42 mouse cellular contexts compared by ENCODE assay signal in genomic region chr11:96130606-96131005, GRCm38 (mm10). TPM values are rescaled to one million over a fixed set of nuclear protein-coding genes. Genes with fewer than 3 reads are reported as not detected.
DNase-seq lines count a peak whose midpoint lies in the region; ATAC-seq and TF ChIP-seq lines count a peak whose summit lies in the region.
"Had no signal": no experiment of that assay in that cellular context is flagged by ENCODE, and none has a peak within 500 bp of the region (broad histone marks: within the 10 kb centered on the region; RNA-seq: fewer than 3 reads in every experiment).

No protein-coding gene starts in this region.

- H3K4me1 ChIP-seq in E14TG2a.4 (replicated peaks; ENCODE audit: low read depth, low read length), result peaks cover 86% of the 10 kb centered on the region
- peaks cover 2% of the 10 kb centered on the region; the same call in 1 of the 2 replicates for H3K4me1 ChIP-seq in intestine, embryonic 15.5 days (replicated peaks)
- H3K4me1 ChIP-seq in stomach, embryonic 16.5 days (ENCODE audit: control insufficient read depth, insufficient read depth, low read length), result peaks cover 8% of the 10 kb centered on the region; the same call in 1 of the 2 replicates
- H3K4me1 ChIP-seq in embryonic facial prominence, embryonic 10.5 days, result peaks cover 17% of the 10 kb centered on the region
- no peaks in the 10 kb centered on the region for H3K4me1 ChIP-seq in hindbrain, embryonic 11.5 days (replicated peaks; ENCODE audit: control insufficient read depth, insufficient read depth, low read length)

- 33% methylated on average over 10 of the region's 10 CpGs for WGBS in intestine, embryonic 15.5 days
- 31% methylated on average over 10 of the region's 10 CpGs for WGBS in stomach, embryonic 16.5 days
- 52% methylated on average over 10 of the region's 10 CpGs for WGBS in embryonic facial prominence, embryonic 10.5 days
- 67% methylated on average over 10 of the region's 10 CpGs for WGBS in hindbrain, embryonic 11.5 days

- no peak overlapping the region for H3K4me2 ChIP-seq in intestine, embryonic 15.5 days (replicated peaks)
- H3K4me2 ChIP-seq in stomach, embryonic 16.5 days (ENCODE audit: low read depth, low read length), result no peak overlapping the region
- H3K4me2 ChIP-seq in hindbrain, embryonic 11.5 days (replicated peaks; ENCODE audit: low read depth, low read length), result no peak overlapping the region
- H3K4me2 ChIP-seq: forebrain, embryonic 12.5 days; heart, embryonic 15.5 days; hindbrain, embryonic 14.5 days had no signal

- ATAC-seq in intestine, embryonic 15.5 days, result peak; percentile 69
- ATAC-seq in stomach, embryonic 16.5 days (ENCODE audit: insufficient read depth, low FRiP score), result peak; percentile 79
- ATAC-seq in hindbrain, embryonic 11.5 days (ENCODE audit: low FRiP score), result no peak
- ATAC-seq: activated CD4-positive, CD25-positive, alpha-beta regulatory T cell, adult 4 months; forebrain, postnatal 0 days; Patski had no signal

- H3K4me3 ChIP-seq in E14TG2a.4 (replicated peaks; ENCODE audit: low read length), result peak overlapping the region; percentile 17; the same call in 1 of the 2 replicates
- H3K4me3 ChIP-seq in intestine, embryonic 15.5 days (replicated peaks), result no peak overlapping the region
- H3K4me3 ChIP-seq in stomach, embryonic 16.5 days (replicated peaks; ENCODE audit: low read length), result no peak overlapping the region
- no peak overlapping the region for H3K4me3 ChIP-seq in embryonic facial prominence, embryonic 10.5 days
- H3K4me3 ChIP-seq in hindbrain, embryonic 11.5 days (ENCODE audit: low read depth, low read length), result no peak overlapping the region
- H3K4me3 ChIP-seq: erythroblast, embryonic 14.5 days; forebrain, embryonic 12.5 days; heart, embryonic 10.5 days; heart, embryonic 15.5 days had no signal

- H3K36me3 ChIP-seq in E14TG2a.4 (ENCODE audit: insufficient read depth, low read length), result no peaks in the 10 kb centered on the region
- H3K36me3 ChIP-seq in intestine, embryonic 15.5 days, result no peaks in the 10 kb centered on the region
- H3K36me3 ChIP-seq in stomach, embryonic 16.5 days (ENCODE audit: control insufficient read depth, insufficient read depth, low read length), result no peaks in the 10 kb centered on the region
- no peaks in the 10 kb centered on the region for H3K36me3 ChIP-seq in embryonic facial prominence, embryonic 10.5 days (replicated peaks)
- H3K36me3 ChIP-seq in hindbrain, embryonic 11.5 days (ENCODE audit: control insufficient read depth, insufficient read depth, low read length), result no peaks in the 10 kb centered on the region
- H3K36me3 ChIP-seq: forebrain, embryonic 12.5 days; G1E; heart, embryonic 10.5 days; heart, embryonic 15.5 days had no signal

- peak; percentile 73 for DNase-seq in R1 (ENCODE audit: low read depth, low spot score)
- no peak for DNase-seq in gastrocnemius, adult 8-10 months (ENCODE audit: low spot score in 2 of 2)
- no peak for DNase-seq in embryonic facial prominence, embryonic 10.5 days (ENCODE audit: low spot score)
- no peak for DNase-seq in layer of hippocampus, postnatal 10 days (ENCODE audit: low spot score in 2 of 2)
- no peak for DNase-seq in hindbrain, embryonic 11.5 days (ENCODE audit: low spot score)
- DNase-seq: adrenal gland, postnatal 10 days; cerebellum, adult 11-12 months; cerebellum, adult 9-11 months; embryo, embryonic 11 days; forebrain, postnatal 0 days; gastrocnemius, postnatal 25 days; heart, adult 11 months; heart, postnatal 36 days; kidney, adult 8-10 months; kidney, postnatal 4 days; layer of hippocampus, postnatal 36 days; liver; lung, adult 2 months; lung, postnatal 10 days; midbrain, embryonic 14.5 days; retina, postnatal 1 day; right cerebral cortex, postnatal 14 days; thymus, postnatal 4 days had no signal

- no peak overlapping the region for H3K9ac ChIP-seq in intestine, embryonic 15.5 days
- no peak overlapping the region for H3K9ac ChIP-seq in stomach, embryonic 16.5 days (ENCODE audit: low read length)
- no peak overlapping the region for H3K9ac ChIP-seq in hindbrain, embryonic 11.5 days (ENCODE audit: low read depth, low read length)
- H3K9ac ChIP-seq: forebrain, embryonic 12.5 days; forebrain, postnatal 0 days; heart, embryonic 15.5 days; hindbrain, embryonic 14.5 days; liver, embryonic 14.5 days had no signal

- H3K27me3 ChIP-seq in E14TG2a.4 (ENCODE audit: insufficient read depth, low read length), result peaks cover 5% of the 10 kb centered on the region; the same call in 1 of the 2 replicates
- H3K27me3 ChIP-seq in intestine, embryonic 15.5 days (replicated peaks), result 0 out of 2 replicates have a peak, but pooled peaks cover 6% of the 10 kb centered on the region
- 0 out of 2 replicates have a peak, but pooled peaks cover 3% of the 10 kb centered on the region for H3K27me3 ChIP-seq in stomach, embryonic 16.5 days (ENCODE audit: control insufficient read depth, insufficient read depth, low read length)
- peaks cover 49% of the 10 kb centered on the region for H3K27me3 ChIP-seq in embryonic facial prominence, embryonic 10.5 days (replicated peaks; ENCODE audit: low read depth, poor library complexity, severe bottlenecking)
- H3K27me3 ChIP-seq in hindbrain, embryonic 11.5 days (ENCODE audit: control insufficient read depth, insufficient read depth, low read length), result peaks cover 6% of the 10 kb centered on the region
- H3K27me3 ChIP-seq: Patski had no signal

- no peak for TF ChIP-seq CTCF in E14TG2a.4 (conservative IDR thresholded peaks at IDR 0.05; ENCODE audit: low read length)

- H3K9me3 ChIP-seq in E14TG2a.4 (ENCODE audit: low read length), result no peaks in the 10 kb centered on the region
- H3K9me3 ChIP-seq in intestine, embryonic 15.5 days, result no peaks in the 10 kb centered on the region
- no peaks in the 10 kb centered on the region for H3K9me3 ChIP-seq in stomach, embryonic 16.5 days (replicated peaks; ENCODE audit: control insufficient read depth, low read length)
- no peaks in the 10 kb centered on the region for H3K9me3 ChIP-seq in embryonic facial prominence, embryonic 10.5 days
- H3K9me3 ChIP-seq in hindbrain, embryonic 11.5 days (ENCODE audit: control insufficient read depth, low read length), result no peaks in the 10 kb centered on the region
- H3K9me3 ChIP-seq: forebrain, embryonic 12.5 days; G1E; heart, embryonic 10.5 days; heart, embryonic 15.5 days had no signal

- peak overlapping the region; percentile 54; the same call in 1 of the 2 replicates for H3K27ac ChIP-seq in intestine, embryonic 15.5 days
- H3K27ac ChIP-seq in stomach, embryonic 16.5 days (ENCODE audit: low read length), result peak overlapping the region; percentile 88
- no peak overlapping the region for H3K27ac ChIP-seq in embryonic facial prominence, embryonic 10.5 days (replicated peaks)
- H3K27ac ChIP-seq in hindbrain, embryonic 11.5 days (ENCODE audit: low read depth, low read length), result no peak overlapping the region
- H3K27ac ChIP-seq: forebrain, embryonic 12.5 days; heart, embryonic 10.5 days; heart, embryonic 15.5 days; hindbrain, embryonic 14.5 days; kidney, postnatal 0 days; liver, embryonic 14.5 days; macrophage had no signal

RNA-seq across cellular contexts. Expression of gene Ttll6, which starts 3.0 kb away (rescaled TPM):
- 0.37 and 0.40 TPM in 2 replicates for polyA plus RNA-seq in intestine, embryonic 15.5 days (2015; fragmentation: Nextera tagmentation; extraction: Ambion mirVana)
- polyA plus RNA-seq in stomach, embryonic 16.5 days (2015; fragmentation: Nextera tagmentation; extraction: Ambion mirVana), result 0.21 and 0.58 TPM in 2 replicates
- not detected for total RNA-seq in gastrocnemius, adult 8-10 months (2022)
- not detected in 2 replicates for polyA plus RNA-seq in embryonic facial prominence, embryonic 10.5 days (2016; fragmentation: Nextera tagmentation; extraction: Ambion mirVana)
- total RNA-seq in layer of hippocampus, postnatal 10 days (2021), result under 1 TPM; 0.42 to 0.55 TPM
- polyA plus RNA-seq in hindbrain, embryonic 11.5 days (2014; fragmentation: Nextera tagmentation; extraction: Ambion mirVana), result 0.07 and 0.12 TPM in 2 replicates
- total RNA-seq: adrenal gland, postnatal 10 days; G1E; gastrocnemius, postnatal 25 days; heart, postnatal 36 days; megakaryocyte-erythroid progenitor cell, adult 5-6 weeks; monocyte, adult 5-6 weeks had no signal
- polyA plus RNA-seq: erythroblast, embryonic 14.5 days; G1E; heart, embryonic 10.5 days; liver, embryonic 14.5 days; macrophage; midbrain, embryonic 14.5 days; small intestine, adult 2 months had no signal

RNA-seq across cellular contexts. Expression of gene Calcoco2, which starts 18.8 kb away (rescaled TPM):
- polyA plus RNA-seq in intestine, embryonic 15.5 days (2015; fragmentation: Nextera tagmentation; extraction: Ambion mirVana), result not detected in 2 replicates
- polyA plus RNA-seq in stomach, embryonic 16.5 days (2015; fragmentation: Nextera tagmentation; extraction: Ambion mirVana), result 0.25 TPM in 1 of 2 replicates, not detected in the other
- total RNA-seq in gastrocnemius, adult 8-10 months (2022), result not detected
- not detected in 2 replicates for polyA plus RNA-seq in embryonic facial prominence, embryonic 10.5 days (2016; fragmentation: Nextera tagmentation; extraction: Ambion mirVana)
- total RNA-seq in layer of hippocampus, postnatal 10 days (2021), result not detected
- 0.17 TPM in 1 of 2 replicates, not detected in the other for polyA plus RNA-seq in hindbrain, embryonic 11.5 days (2014; fragmentation: Nextera tagmentation; extraction: Ambion mirVana)
- total RNA-seq: adrenal gland, postnatal 10 days; forebrain, postnatal 0 days; G1E; gastrocnemius, postnatal 25 days; heart, postnatal 36 days; layer of hippocampus, postnatal 36 days; megakaryocyte-erythroid progenitor cell, adult 5-6 weeks; monocyte, adult 5-6 weeks had no signal
- polyA plus RNA-seq: activated CD4-positive, CD25-positive, alpha-beta regulatory T cell, adult 4 months; erythroblast, embryonic 14.5 days; forebrain, embryonic 12.5 days; G1E; heart, embryonic 15.5 days; hindbrain, embryonic 14.5 days; kidney, postnatal 0 days; limb, embryonic 11.5 days; liver, embryonic 14.5 days; macrophage; midbrain, embryonic 14.5 days; neural tube, embryonic 14.5 days; Patski; small intestine, adult 2 months had no signal

RNA-seq across cellular contexts. Expression of gene Atp5g1, which starts 55.1 kb away (rescaled TPM):
- polyA plus RNA-seq in intestine, embryonic 15.5 days (2015; fragmentation: Nextera tagmentation; extraction: Ambion mirVana), result 930 and 1,145 TPM in 2 replicates
- polyA plus RNA-seq in stomach, embryonic 16.5 days (2015; fragmentation: Nextera tagmentation; extraction: Ambion mirVana), result 693 and 716 TPM in 2 replicates
- 1,000 to 10,000 TPM; 1,235 to 1,416 (median 1,336) TPM for total RNA-seq in gastrocnemius, adult 8-10 months (2022)
- 596 and 634 TPM in 2 replicates for polyA plus RNA-seq in embryonic facial prominence, embryonic 10.5 days (2016; fragmentation: Nextera tagmentation; extraction: Ambion mirVana)
- 100 to 1,000 TPM; 583 to 624 TPM for total RNA-seq in layer of hippocampus, postnatal 10 days (2021)
- 474 and 485 TPM in 2 replicates for polyA plus RNA-seq in hindbrain, embryonic 11.5 days (2014; fragmentation: Nextera tagmentation; extraction: Ambion mirVana)

Comparison
In these comparisons a context has a peak if more than half of its experiments do, and no peak if none do; other contexts are left out.
1. H3K27ac ChIP-seq: peak in intestine, embryonic 15.5 days (single experiment) and stomach, embryonic 16.5 days (single experiment); none in embryonic facial prominence, embryonic 10.5 days (single experiment) and hindbrain, embryonic 11.5 days (single experiment).